Comparison of ENCODE assay signal across 26 mouse cellular contexts in the genomic region with DNA sequence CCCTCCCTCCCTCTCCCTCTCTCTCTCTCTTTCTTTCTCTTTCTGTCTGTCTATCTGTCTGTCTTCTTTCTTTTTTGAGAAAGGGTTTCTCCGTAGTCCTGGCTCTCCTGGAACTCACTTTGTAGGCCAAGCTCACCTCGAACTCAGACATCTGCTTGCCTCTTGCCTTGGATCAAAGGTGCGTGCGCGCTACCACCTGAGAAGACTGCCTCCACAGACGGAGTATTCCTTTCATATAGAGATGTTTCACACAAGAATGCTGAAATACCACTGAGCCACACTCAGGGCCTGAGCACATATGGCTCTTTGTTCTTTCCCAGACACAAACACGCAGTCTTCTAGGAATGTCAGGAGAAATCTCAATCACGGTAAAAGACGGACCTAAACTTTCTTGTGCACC.
"Had no signal": no experiment of that assay in that cellular context is flagged by ENCODE, and none has a peak within 500 bp of the region (broad histone marks: within the 10 kb centered on the region; RNA-seq: fewer than 3 reads in every experiment).

No protein-coding gene starts in this region.

- H3K4me3 ChIP-seq: embryonic facial prominence, embryonic 10.5 days; embryonic facial prominence, embryonic 12.5 days; embryonic facial prominence, embryonic 13.5 days; embryonic facial prominence, embryonic 15.5 days; erythroblast, embryonic 14.5 days; forebrain, embryonic 10.5 days; forebrain, embryonic 12.5 days; forebrain, embryonic 13.5 days; forebrain, embryonic 15.5 days; gastrocnemius, adult 2 months; heart, adult 2 months had no signal

- DNase-seq: cerebellum, adult 2 months; cerebellum, adult 8-10 months; cerebellum, adult 9-10 months; cerebellum, adult 9-11 months; cerebellum, postnatal 10 days; cerebellum, postnatal 14 days; cerebellum, postnatal 25 days; cerebellum, postnatal 36 days; embryo, embryonic 11 days; forebrain, postnatal 0 days; gastrocnemius, adult 2 months; gastrocnemius, postnatal 10 days; gastrocnemius, postnatal 14 days; gastrocnemius, postnatal 25 days; gastrocnemius, postnatal 36 days; heart, adult 18-20 months; heart, adult 2 months had no signal

- H3K36me3 ChIP-seq: embryonic facial prominence, embryonic 10.5 days; embryonic facial prominence, embryonic 12.5 days; embryonic facial prominence, embryonic 13.5 days; embryonic facial prominence, embryonic 15.5 days; forebrain, embryonic 10.5 days; forebrain, embryonic 12.5 days; forebrain, embryonic 15.5 days had no signal

- H3K4me1 ChIP-seq: embryonic facial prominence, embryonic 12.5 days; embryonic facial prominence, embryonic 13.5 days; embryonic facial prominence, embryonic 15.5 days; forebrain, embryonic 12.5 days; forebrain, embryonic 13.5 days; forebrain, embryonic 15.5 days had no signal

- H3K27ac ChIP-seq: embryonic facial prominence, embryonic 10.5 days; embryonic facial prominence, embryonic 12.5 days; embryonic facial prominence, embryonic 13.5 days; embryonic facial prominence, embryonic 15.5 days; forebrain, embryonic 10.5 days; forebrain, embryonic 12.5 days; forebrain, embryonic 13.5 days; forebrain, embryonic 15.5 days; gastrocnemius, adult 2 months; heart, adult 2 months had no signal

- H3K27me3 ChIP-seq: embryonic facial prominence, embryonic 12.5 days; embryonic facial prominence, embryonic 13.5 days; embryonic facial prominence, embryonic 15.5 days; forebrain, embryonic 12.5 days; forebrain, embryonic 13.5 days; forebrain, embryonic 15.5 days had no signal

- H3K9me3 ChIP-seq: embryonic facial prominence, embryonic 10.5 days; embryonic facial prominence, embryonic 12.5 days; embryonic facial prominence, embryonic 13.5 days; embryonic facial prominence, embryonic 15.5 days; forebrain, embryonic 10.5 days; forebrain, embryonic 12.5 days; forebrain, embryonic 13.5 days; forebrain, embryonic 15.5 days had no signal
